Mouse (Mus musculus) CD4-positive helper T cell, adult 2 months (primary cell): ENCODE results near the gene Zfp143.

Experiments used
- DNase-seq: peaks from one replicate; pipeline ENCODE4 v3.0.0-alpha.2; 2012; ENCODE audit warnings: low read depth, missing footprints, low spot score

The Zfp143 gene

GRCm38 (mm10) chr7:110133988-110134387 lies 73.0 kb downstream of the Zfp143 start:
- DNase-seq, result no peak

GRCm38 (mm10) chr7:110138538-110138937 lies 77.5 kb downstream of the Zfp143 start:
- DNase-seq, result no peak

GRCm38 (mm10) chr7:110143863-110144262 lies 82.8 kb downstream of the Zfp143 start:
- no peak for DNase-seq
